Mouse (Mus musculus) spleen, adult 2 months (tissue): Measurements from ENCODE around the gene Donson.

Experiments
- CTCF ChIP-seq: fragments of 200-500 bp; IDR thresholded peaks from 2 replicates; pipeline ENCODE4 v1.5.1; 2011; ENCODE audit warnings: mild to moderate bottlenecking, inconsistent platforms; ENCODE audit not compliant: insufficient read depth, insufficient read length, insufficient replicate concordance; ENCODE audit errors: extremely low read depth
- POLR2A ChIP-seq: fragments of 200-500 bp; IDR thresholded peaks from 2 replicates; pipeline ENCODE4 v1.6.1; 2011; ENCODE audit warnings: low read depth, low read length, inconsistent platforms

DNA sequence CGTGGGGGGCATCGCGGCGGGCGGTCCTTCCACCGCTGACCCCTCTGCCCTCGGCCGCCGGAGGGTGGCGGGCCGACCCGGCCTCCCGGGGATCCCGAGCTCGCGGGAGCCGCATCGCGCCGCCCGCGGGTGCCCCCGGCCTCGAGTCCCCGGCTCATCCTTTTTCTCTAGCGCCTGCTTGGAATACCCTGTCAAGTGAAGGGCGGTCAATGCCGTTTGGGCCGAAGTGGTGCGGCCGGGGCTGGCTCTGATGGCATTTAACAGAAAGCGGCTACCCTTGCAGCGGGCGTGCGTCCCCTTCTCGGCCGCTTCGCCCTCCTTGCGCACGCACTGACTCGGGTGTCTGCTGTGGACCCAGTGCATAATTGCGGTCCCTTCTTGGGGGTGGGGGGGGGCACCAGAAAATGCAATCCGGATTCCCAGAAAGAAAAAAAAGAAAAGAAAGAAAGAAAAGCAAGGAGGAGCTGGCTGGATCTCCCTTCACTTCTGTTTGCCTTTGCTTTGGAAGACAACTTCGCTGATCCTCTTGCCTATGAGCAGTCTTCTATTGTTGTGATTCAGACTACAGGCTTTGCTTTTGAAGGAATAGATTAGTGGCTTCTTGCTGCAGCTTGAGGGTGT lies 41.4 kb upstream of the Donson start:
- no peak for TF ChIP-seq POLR2A
- TF ChIP-seq CTCF, result no peak
